Mouse (Mus musculus) activated CD4-positive, CD25-positive, alpha-beta regulatory T cell, adult 4 months (primary cell): Measurements from ENCODE around the gene Cpne5. TPM values are rescaled to one million over a fixed set of nuclear protein-coding genes. Genes with fewer than 3 reads are reported as not detected.

Experiments
- ATAC-seq: one replicate; pipeline ENCODE4 v1.8.0; 2017
- polyA plus RNA-seq, 2 experiments: library from polyadenylated mRNA; unstranded; fragments of 100-300 nt; shearing (Covaris generic); gene quantifications; one replicate each; pipeline ENCODE4 v1.2.1; 2017

Gene Cpne5
- polyA plus RNA-seq, 2 experiments from 2014 or later: 1.5 to 1.6 TPM

DNA sequence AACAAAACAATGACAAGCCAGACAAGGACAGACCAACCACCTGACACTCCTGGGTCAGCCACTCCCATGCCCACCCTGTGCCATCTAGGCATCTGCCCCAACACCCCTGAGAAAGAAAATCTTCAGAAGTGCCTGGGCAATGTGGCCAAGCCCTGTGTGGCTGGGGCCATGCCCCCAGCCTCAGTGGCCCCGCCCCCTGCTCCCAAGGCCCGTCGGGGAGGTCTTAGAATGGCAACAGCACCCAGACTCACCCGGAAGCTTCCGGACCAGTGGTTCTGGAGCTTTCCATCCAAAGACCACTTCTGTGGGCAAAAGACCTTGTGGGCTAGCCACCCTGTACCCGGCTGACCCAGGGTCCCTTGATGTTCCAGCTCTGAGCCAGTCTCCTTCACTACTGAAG is 35.4 kb downstream of the Cpne5 start:
- ATAC-seq: no peak

DNA sequence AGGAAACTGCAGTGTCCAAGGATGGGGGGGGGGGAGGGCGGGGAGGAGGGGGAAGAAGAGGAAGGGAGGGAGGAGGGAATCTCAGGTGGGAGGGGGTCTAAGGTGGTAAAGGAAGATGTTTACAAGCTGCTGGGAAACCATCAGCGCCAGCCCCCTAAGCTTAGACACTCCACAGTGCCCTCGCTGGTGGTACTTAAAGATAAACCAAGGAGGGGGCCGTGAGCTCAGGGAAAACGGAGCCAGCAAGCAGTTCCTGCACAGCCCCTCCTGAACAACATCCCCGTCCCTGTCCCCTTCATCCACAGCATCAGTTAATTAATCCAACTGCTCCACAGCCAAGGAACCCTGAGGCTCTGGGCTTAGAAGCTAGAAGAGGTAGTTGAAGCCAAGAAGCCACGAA is 38.1 kb downstream of the Cpne5 start:
- no peak for ATAC-seq

DNA sequence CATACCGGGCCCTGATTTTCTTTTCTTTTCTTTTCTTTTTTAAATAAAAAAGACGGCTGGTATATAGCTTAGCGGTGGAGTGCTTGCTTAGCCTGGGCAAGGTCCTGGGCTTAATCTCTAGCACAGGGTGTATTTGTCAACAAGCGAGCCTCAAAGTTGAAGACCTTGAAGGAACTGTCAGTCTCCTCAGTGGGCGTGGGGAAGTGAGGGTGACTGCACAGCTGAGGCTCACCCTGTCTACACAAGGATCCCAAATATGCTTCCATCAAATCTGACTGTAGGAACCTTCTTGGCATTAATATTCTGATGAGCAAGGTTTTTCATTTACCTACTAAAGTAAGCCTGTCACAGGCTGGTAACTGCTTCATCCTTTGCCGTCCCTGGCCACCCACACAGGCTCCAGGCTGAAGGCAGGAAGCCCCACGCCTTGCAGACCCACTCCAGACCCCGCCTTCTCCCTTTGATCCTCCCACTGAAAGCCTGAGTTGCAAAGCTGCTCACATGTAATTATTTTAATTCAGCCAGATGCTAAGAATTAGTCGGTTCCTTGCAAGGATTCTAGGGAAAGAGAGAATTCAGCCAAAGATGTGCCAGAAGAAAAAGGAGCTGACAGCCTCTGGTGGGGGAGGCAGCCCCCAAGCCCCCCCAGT is 38.7 kb downstream of the Cpne5 start:
- ATAC-seq: peak; percentile 78

DNA sequence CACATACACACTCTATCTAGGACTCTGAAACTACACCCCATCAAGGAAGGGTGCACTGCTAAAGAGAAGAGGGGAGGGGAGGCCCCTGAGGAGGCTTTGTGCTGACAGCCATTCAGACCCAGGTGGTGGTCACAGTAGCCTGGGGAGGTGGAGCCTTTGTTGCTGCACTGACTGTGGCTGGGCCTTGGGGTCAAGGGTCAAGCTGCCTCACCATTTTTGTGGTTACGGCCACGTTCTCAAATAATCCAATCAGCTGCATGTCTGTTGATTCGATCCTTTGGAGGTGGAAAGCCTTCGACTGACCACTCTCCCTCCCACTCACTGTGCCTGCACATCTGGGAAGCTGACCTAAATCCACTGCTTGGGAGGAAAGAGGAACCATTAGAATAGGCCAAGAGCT is 42.4 kb downstream of the Cpne5 start:
- ATAC-seq: no peak

DNA sequence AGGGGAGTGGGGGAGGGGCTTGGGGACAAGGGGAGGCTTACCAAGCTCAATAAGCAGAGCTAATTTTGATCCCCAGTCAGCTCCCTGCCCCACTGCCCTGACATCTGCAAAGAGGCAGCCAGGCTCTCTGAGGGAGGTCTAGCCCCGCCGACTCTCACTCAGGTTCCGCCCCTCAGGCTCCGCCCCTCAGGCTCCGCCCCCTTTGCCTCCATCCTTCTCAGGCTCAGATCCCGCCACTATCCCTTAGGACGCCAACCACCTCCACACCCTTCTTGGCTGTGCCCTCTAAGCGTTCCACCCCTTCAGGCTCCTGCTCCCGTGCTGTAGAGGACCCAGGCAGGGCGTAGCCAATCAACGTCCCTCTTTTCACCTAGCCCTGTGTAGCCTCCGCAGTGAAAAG is 49.0 kb downstream of the Cpne5 start:
- ATAC-seq: no peak

DNA sequence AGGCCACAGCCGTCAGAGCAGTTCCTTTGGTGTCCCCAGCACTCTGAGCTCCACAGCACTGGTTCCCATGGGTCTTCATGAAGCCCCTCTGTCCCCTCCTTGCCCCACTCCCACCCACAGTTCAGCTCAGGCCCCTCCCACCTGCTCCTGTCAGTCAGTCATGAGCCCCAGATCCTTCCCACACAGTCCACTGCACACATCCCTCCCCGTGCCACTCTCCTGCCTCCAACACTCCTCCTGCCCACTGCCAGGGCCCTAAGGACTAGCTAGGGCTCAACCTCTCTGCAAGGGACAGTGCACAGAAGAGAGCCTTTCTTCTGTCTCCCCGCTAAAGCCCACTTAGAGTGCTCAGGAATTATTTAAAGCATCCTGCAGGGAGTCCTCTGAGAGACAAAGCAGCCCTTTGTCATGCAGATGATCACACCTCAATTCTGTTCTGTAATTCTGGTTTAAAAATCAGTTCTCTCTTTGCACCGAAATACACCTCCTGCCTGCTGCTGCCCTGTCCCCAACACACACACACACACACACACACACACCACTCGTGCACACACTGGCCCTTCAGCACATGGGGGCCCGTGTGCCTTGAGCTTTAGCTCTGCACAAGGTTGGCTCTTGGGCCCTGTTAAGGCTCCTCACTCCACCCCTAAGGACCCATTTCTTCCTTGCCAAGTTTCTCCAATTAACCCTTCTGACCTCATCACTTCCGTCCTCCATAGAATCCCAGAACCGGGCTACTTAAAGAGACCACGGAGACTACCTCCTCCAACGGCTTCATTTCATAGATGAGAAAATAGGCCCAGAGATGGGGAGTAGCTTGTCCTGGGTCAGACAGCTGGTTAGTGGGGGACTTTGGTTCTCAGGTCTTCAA is 50.7 kb downstream of the Cpne5 start:
- ATAC-seq: no peak

DNA sequence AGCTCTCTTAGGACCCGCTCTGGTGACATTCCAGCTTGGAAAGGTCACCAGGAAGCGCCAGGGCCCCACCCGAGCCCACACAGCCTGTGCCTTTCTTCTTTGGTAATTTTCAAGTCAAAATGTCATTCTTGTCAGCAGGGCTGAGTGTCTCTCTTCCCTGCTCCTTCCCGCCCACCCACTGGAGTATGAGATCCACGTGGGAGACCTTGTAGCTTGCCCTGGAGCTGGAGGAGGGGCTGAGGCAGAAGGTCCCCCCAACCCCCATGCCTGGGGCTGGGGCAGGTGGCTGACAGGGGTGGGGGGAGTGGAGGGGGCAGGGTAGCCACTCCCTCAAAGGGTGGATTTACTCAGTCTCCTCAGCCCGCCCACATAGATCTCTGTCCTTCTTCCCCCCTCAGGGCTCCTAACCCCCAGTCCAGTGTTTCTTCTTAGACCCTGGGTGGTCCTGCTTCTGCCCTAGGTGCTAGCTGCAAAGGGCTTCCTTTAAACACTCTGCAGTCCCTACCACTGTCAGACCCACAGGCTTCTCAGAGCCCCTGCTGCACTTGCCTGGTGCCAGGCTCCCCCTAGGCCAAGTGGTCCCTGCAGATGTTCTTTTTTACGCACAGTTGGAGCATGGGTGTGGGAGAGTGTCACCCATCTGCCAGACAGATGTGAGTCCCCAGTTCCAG is 52.5 kb downstream of the Cpne5 start:
- ATAC-seq: no peak

DNA sequence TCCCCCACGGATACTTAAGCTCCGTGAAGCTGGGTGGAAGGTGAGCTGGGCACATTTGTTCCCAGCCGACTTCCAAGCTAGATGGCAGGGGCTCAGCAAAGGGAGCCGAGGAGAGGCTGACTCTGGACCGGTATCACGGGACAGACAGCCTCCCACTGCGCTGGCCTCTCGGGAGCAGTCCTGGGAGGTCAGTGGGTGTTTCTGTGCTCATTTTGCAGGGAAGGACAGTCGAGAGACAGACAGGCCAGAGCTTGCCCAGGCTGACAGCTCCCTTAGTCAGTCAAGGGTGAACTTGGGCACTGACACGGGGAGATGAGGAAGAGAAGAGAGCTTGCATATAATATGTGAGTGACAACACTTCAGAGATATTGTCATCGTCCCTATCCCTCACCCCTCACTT is 54.8 kb downstream of the Cpne5 start:
- no peak for ATAC-seq

DNA sequence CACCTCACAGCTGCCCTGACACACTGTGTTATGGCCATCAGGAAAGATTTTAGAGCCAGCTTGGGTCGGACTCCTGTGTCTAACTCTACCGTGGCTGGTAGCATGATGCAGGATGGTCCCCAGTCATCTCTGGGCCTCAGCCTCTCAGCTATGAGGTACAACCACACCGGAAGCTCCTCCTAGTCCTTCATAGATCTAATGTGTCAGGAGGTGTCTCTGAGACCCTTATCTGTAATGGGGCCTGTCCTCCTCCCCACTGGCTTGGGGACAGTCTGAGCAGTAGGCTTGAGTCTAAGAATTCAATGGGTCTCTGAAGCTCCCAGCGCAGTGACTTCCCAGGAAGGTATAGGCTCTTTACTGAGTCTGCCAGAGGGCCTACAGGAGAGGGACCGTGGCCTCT is 56.2 kb downstream of the Cpne5 start:
- ATAC-seq: no peak

DNA sequence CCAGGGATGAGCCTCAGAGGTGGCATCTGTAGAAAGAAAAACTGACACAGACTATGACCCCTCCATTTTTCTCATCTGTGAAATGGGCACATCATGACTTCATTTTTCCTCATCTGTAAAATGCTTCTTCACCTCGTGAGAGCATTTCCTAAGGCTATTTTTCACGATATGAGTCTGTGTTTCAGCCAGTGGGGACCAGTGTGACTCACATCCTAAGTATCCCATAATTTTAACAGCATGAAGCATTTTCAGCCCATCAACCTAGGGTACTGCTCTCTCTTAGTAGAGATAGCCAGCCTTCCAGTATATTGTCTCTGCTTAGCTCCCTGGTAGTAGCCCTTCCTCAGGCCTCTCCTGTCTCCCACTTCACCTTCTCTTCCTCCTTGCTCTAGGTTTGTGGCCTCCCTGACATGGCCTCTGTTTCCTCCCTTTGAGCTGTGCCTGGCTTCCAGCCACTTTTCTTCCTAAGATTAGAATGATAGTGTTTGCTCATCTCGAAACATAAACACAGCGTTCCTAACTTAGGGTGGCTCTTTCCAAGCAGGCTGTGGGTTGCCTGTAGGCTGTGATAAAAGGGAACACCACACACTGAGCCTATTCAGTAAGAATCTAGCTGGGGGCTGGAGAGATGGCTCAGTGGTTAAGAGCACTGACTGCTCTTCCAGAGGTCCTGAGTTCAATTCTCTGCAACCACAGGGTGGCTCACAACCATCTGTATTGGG is 57.4 kb downstream of the Cpne5 start:
- no peak for ATAC-seq

DNA sequence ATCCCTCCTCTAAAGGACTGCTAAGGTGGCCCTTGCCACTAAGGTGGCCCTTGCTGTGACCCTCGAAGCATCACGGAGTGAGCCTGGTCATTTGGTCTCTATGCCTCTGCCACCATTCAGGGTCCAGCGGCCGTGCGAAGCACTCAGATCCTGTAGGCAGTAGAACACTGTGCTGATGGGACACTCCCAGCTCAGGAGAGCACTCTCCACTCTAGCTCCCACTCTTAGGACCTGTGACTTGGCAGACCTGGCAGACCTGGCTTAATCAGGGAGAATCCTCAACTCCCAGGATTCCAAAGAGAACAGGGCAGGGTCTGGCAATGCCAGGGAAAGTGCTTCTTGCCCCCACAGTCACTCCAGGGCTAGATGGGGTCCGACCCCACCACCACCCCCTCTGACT is 58.0 kb downstream of the Cpne5 start:
- ATAC-seq: no peak

DNA sequence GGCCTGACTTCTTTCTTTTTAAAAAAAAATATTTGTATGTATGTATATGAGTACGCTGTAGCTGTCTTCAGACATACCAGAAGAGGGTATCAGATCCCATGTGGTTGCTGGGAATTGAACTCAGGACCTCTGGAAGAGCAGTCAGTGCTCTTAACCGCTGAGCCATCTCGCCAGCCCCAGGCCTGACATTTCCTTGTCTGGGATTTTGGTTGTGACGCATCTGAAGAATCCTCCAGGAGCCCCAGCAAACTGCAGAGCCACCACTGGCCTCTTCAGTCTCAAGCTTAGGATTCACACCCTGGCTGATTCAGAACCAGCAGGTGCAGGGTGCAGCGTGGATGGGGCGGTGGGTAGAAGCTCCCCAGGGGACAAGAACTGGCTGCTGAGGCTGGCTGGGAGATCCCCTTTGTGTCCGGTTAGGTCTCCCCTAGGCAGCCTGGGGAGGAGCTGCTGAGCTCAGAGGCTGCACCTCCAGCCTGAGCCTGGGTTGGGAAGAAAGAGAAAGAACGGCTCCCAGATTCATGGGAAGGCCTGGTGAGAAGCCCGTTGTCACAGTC is 59.4 kb downstream of the Cpne5 start:
- ATAC-seq: no peak

DNA sequence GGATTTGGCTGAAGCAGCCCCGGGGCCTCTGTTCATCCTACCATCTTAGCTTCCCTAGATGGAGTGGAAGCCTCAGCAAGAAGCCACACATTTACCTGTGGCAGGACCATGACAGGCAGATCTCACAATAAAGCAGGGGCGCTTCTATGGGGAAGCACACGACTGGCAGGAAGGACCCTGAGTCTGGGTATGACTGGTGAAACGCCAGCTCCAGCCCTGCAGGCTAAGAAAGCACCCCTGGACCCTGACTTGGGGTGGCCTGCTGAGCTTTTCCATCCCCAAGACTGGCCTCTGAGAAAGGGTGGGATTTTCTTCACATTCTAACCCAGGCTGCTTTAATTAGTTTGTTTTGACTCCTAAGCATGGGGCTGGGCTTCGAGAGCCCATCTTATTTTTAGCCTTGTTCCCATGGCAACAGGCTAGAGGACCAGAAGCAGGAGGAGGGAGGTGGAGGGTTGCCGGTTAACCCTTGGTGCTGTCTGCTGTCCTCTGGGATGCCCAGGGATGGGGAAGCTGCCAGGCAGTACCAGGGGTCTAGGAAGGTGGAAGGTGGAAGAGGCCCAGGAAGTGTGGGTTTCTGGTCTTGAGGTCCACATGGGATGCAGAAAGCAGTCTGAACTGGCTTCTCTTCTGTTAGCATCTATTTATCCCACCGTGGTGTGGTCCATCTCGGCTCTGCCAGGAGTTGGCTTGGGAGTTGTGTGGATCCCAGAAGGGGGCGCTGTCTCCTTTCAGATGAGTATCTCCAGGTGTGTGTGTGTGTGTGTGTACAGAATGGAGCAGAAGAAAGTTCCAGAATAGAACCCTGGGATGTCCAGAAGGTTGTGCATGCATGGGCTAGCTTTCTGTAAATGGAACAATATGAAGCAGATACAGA is 61.3 kb downstream of the Cpne5 start:
- no peak for ATAC-seq

DNA sequence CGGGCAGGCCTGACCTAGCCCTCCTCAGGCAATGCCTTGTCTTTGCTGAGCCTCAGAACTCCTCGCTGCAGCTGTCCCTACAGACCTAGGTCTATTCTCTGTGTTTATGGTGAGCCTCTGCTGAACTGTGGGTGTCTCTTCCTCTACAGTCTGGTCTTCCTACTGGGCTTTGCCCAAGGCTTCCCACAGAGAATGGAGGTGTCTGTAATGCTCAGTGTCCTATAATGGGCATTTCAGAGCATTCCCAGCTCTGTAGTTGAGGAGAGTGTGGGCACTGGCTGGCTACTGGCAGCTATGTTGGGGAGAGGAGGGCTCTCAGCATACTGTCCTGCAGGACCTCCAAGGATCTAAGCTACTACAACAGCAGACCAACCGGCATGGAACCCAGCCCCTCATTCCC is 62.3 kb downstream of the Cpne5 start:
- no peak for ATAC-seq

DNA sequence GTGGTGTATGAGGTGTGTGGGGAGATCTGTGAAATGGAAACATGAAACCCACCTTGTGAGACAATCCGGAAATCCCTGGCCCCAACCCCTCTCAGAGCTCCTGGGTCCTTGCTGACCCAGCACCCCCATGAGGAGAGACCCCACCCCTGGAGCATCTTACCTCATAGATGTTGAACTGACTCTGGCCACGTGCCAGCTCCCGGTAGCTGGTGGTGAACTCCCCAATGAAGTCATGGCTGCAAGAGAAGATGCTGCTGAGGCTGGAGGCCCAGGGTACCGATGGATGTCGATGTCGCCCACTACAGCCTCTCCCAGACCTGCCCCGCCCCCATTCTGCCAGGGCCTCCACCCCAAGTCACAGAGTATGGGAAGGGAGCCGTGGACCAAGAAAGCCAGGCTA is 64.8 kb downstream of the Cpne5 start:
- ATAC-seq: no peak

DNA sequence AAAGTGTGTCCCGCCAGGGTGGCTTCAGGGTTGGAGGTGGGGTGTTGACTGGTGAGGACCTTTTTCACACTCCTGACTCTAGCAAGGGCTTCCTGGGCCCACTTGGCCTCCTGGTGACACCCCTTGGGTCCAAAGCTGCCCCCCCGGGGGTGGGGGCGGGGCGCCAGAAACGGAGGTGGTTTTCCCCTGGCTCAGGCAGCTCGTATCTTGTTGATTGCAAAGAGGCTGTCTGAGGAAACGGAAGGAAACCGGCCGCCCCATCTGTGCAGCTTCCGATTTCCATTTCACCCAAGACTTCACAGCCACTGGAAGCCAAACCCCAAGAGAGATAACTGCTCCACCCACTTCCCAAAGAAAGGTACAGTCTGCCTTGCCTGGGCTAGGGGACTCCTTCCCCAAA is 65.9 kb downstream of the Cpne5 start:
- peak; percentile 74 for ATAC-seq

DNA sequence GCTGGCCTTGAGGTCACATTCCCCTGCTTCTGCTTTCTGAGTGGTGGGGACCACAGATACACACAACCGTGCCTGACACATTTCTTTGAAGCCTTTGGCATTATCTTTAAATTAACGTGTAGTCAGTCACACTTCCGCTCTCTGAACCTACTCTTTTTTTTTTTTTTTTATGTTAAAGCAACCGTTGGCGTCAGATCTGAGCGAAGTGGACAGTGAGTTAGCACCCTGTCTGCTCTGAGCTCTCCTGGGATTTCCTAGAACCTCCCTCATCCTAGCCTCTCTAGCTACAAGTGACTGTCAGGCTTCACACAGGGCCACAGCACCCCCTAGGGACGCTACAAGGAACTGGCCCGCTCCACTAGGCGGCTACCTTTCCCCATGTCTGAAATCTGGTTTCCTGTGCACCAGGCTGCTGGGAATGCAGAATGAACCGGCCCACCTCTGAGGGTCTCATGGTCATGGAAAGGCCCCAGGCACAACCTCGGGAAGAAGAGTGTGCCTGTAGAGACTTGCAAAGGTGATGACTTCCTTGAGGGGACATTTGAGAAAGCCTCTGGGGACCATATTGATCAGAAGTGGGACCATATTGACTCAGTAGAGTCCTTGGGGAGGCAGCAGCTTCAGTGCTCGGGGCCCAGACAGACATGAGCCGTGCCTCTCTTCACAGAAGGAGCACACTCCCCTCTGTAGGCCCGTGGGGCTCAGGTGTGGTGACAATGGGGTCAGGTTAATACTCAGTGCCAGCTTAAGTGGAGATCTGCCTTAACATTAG is 66.8 kb downstream of the Cpne5 start:
- ATAC-seq: peak; percentile 76

DNA sequence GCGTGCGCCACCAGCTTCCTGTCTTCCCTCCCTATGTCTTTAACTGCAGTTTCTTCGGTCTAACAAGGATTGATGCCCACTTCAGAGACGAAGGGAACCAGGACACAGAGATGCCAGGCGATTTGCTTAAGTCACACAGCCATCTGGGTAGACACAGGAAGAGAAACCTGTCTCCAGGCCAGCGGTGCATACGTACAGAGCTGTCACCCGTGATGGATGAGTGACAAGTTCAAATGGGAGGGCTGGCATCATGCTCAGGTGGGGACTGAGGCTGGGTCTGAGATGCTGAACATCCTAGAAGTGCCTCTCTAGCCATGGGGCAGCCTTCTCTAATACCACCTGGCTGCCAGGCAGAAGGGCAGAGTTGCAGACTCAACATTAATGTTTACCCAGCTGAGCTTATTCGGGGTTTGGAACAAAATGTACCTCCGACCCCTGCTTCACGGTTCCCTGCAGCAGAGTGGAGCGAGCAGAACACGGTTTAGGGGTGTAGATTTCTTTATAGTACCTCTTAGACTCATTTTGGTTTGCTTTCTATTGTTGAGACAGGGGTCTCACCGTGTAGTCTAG is 67.5 kb downstream of the Cpne5 start:
- no peak for ATAC-seq

DNA sequence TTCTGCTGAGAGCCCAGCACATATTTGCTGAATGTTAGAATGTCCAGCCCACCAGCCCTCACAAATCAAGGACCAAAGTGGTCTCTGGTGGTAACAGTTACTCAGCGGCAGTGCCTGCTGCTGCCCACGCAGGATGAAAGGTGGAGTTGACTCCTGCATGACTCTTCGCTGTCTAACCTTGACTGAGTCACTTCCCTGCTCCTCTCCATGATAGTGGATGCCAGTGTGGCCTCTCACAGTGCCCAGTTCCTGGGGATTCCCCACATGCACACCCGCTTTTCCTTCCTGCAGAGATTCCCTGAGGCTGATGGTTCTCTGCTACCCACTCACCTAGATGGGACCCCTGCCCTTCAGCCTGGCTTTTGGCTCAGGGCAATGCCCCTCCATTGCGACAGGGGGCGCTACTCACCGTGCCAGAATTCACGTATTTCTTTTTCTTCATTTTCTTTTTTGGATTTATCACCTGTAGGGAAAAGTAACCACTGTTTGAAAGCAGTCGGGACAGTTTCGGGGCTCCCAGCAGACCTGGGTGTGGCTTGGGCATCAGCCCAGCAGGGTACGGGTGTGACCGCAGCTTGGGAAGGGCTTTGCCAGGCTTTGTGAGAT is 68.9 kb downstream of the Cpne5 start:
- no peak for ATAC-seq

DNA sequence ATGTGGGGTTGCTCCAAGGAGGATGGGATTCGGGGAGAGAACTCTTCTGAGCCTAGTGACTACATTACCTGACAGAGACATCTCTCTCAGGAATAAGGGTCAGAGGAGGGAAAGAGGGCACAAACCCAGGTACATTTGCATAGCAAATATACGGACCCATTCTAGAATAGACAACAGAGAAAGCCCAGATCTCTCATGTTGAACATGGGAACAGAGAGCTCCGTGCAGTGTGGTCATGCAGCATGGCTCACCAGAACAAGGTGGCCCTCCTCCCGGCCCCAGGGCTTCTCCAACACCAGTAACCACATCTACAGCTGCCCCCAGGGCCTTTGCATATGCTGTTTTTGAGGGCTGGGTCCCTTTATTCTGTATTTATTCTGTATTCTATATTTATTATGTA is 69.5 kb downstream of the Cpne5 start:
- ATAC-seq: no peak
